Mouse (Mus musculus) spleen, adult 12 weeks (tissue): Measurements from ENCODE around the gene Gm21988.

Source experiments
- DNase-seq: peaks from one replicate; pipeline ENCODE4 v3.0.0; 2022; ENCODE audit warnings: low spot score

Gm21988 gene

GRCm38 (mm10) chr11:70236717-70237116, 2.9 kb downstream of the Gm21988 start:
- DNase-seq = no peak

GRCm38 (mm10) chr11:70235254-70235900, 4.3 kb downstream of the Gm21988 start:
- DNase-seq = no peak

DNA sequence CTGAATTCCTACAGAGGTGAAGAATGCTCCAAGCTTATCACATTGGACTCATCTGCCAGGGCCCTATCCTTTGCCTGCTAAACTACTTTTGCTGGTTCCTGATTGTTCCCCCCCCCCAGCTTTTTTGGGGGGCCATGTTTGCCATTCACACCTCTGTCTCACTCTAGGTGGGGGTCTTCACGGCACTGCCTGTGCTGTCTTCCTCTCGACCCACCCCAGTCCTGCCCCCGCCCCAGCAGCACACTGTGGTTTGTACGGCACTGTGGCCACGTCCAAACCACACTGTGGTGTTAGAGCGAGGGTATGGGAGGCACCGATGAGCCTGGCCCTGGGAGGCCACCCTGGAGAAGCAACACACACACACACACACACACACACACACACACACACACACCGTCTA, 5.1 kb downstream of the Gm21988 start:
- DNase-seq = no peak

DNA sequence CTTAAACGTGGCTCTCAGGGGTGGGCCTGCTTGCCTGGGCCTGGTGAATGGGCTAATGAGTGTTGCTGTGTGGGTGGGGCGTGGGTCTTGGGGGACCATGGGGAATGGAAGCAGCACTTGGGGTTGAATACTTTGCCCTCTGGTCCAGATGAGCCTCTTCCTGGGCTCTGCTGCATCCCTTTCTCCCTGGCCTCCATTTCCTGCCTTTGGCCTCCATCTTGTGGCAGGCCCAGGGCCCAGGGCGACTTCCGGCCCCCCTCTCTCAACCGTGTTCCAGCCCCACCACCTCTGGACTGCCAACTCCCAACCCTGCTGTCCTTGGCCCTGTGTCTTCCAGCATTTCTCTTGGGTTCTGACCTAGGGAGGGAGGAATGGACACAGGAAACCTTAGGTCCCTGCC, 5.6 kb downstream of the Gm21988 start:
- no peak for DNase-seq

- no peak for DNase-seq
These were observed 6.6 kb downstream of the Gm21988 start for GRCm38 (mm10) chr11:70233016-70233415.

GRCm38 (mm10) chr11:70232546-70232945, 7.1 kb downstream of the Gm21988 start:
- DNase-seq = no peak

GRCm38 (mm10) chr11:70230239-70230727, 9.3 kb downstream of the Gm21988 start:
- peak; percentile 79 for DNase-seq

DNA sequence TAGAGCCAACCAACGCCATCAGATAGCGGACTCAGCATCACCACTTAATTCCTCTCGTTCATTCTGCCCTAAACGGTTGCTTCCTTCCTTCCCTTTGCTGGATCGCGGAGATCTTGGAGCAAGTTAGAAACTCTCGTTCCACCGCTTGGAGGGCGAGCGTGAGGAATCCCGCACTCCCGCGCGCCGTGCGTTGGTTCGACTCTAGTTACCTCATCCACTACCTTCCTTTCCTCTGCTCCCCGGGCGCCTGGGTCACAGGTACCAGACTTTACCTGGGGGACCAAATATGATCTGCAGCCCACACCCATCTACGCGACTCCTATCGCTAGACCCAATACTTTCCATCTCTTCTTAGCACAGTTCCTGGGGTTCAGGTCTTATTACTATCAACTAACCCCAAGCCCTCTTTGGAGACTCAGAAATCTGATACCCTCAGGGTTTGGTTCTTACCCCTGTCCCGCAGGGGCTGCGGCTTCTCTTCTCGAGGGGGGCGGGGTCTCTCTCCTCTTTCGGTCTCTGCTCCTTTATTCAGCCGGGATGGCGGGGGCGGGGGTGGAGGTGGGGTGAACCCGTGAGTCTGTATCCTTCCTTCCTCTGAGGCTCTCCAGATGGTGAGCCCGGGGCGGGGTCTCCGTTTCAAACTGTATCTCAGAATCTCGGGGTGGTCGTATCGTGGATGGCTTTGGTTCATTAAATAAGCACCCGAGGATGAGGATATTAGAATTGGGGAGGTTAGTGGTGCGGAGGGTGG, 10.2 kb downstream of the Gm21988 start, which contains the start of gene Bcl6b:
TSS of gene Bcl6b (minus strand) at position 539 of the 751 bp plus-strand sequence.
- no peak for DNase-seq

- DNase-seq = peak; percentile 76
These were observed 10.8 kb downstream of the Gm21988 start for GRCm38 (mm10) chr11:70228828-70229227.

GRCm38 (mm10) chr11:70227661-70228245, 11.9 kb downstream of the Gm21988 start:
- DNase-seq = no peak

DNA sequence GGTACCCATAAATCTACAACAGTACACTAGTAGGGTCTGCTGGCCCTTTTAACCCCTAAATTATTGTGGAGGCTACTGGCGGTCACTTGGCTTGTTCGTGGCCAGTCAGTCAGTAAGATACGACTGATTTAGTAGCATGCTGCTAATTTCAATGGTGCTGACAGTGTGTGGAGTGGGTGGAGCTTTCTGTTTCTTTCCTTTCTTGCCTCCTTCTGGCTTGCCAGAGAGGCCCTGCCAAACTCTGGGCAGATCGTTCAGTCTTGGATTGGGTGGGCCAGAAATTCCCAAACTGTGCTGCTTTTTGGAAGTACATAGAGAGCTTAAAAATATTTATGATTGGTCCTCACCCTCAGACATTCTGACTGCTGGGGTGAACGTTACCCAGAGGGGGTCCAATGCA, 12.5 kb downstream of the Gm21988 start:
- no peak for DNase-seq

DNA sequence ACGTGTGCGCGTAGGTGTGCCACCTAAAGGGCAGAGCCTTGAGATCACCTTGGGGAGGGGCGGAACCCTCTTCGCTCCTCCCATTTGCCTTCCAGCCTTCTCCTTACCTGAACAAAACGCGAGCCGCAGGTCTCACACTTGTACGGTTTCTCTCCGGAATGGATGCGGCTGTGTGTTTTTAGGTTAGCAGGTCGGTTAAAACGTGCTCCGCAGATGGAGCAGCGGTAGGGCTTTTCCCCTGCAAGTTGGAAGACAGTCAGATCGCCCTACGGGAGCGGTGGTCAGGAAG, 13.1 kb downstream of the Gm21988 start:
- no peak for DNase-seq

- no peak for DNase-seq
These were observed 13.6 kb downstream of the Gm21988 start for GRCm38 (mm10) chr11:70225798-70226601.

DNA sequence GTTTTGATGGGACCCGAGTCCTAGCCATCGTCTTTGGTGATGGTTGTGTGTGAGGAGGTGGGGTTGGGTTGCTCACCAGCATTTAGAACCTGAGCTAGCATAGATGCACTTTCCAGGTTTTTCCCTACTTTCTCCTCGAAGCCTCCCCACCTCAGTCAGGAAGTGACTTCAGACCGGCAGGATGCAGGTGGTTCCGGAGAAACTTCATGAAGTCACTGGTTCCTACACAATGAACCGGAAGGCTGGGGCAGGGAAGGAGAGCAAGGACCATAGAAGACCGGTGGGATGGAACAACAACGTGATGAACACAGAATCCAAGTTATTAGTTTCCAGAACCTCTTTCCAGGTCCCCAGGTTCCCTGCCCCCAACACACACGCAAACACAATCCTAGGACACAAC, 15.9 kb downstream of the Gm21988 start:
- DNase-seq = no peak

GRCm38 (mm10) chr11:70221603-70222500, 17.8 kb downstream of the Gm21988 start:
- peak; percentile 38 for DNase-seq

DNA sequence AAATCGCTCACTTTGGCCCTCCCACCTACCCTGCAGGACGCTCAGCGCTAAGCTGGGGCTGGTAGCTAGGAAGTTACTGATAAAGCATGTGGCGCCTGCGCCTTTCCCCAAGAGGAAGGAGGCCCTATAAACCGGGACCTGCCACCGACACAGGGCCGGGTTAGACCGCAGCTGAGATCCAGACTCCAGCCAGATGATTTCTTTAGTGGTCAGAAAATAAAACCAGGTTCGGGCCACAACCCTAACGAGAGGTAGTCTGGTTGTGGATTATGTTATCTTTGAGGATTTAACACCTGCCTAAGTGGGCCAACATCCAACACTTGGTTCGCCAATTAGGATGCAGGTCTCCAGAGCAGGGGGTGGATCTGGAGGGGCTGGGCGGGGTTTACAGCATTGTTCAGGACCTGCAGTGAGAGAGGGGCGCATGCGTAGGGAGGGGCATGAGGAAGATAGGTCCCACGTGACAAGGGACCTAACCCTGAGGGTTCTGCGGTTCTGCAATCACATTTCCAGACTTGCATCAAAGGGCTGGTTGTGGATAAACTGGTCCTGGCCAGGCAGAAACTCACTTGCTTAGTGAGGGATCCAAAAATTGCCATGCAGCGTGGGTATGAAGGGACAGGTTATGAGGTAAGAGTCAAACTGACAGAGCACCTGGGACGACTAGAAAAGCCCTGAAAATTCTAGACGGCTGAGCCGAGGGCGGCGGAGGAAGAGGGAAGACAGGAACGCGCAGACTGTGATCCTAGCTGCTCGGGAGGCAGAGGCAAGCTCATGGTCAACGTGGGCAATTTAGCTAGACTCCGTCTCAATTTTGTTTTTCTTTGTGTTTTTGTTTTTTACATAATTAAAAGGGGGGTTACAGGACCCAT, 18.7 kb downstream of the Gm21988 start, which contains the start of gene Slc16a13:
TSS of gene Slc16a13 (minus strand) at position 334 of the 872 bp plus-strand sequence.
- peak; percentile 80 for DNase-seq

GRCm38 (mm10) chr11:70220323-70220722, 19.3 kb downstream of the Gm21988 start:
- no peak for DNase-seq

- no peak for DNase-seq
These were observed 19.8 kb downstream of the Gm21988 start for GRCm38 (mm10) chr11:70219873-70220272.

- no peak for DNase-seq
These were observed 20.7 kb downstream of the Gm21988 start for GRCm38 (mm10) chr11:70218741-70219470.

GRCm38 (mm10) chr11:70218039-70218438, 21.6 kb downstream of the Gm21988 start:
- DNase-seq = no peak
